Mouse (Mus musculus) induced T-regulatory cell, adult 2 months (primary cell): ENCODE measurements around the gene St8sia2.

Experiments
- DNase-seq: peaks from one replicate; pipeline ENCODE4 v3.0.0-alpha.2; 2012; ENCODE audit warnings: low read depth

The St8sia2 gene

GRCm38 (mm10) chr7:74013601-74014175 is at the start of gene St8sia2:
Gene St8sia2 (minus strand): TSS chr7:74013690.
- DNase-seq = no peak

GRCm38 (mm10) chr7:74061076-74061475 is 47.6 kb upstream of the St8sia2 start:
- no peak for DNase-seq

- no peak for DNase-seq
Measured at GRCm38 (mm10) chr7:74060306-74060946, 46.9 kb upstream of the St8sia2 start.

- DNase-seq = no peak
Measured at GRCm38 (mm10) chr7:74059684-74060083, 46.2 kb upstream of the St8sia2 start.

- DNase-seq = no peak
Measured at GRCm38 (mm10) chr7:74055753-74056152, 42.3 kb upstream of the St8sia2 start.

- DNase-seq = no peak
Measured at GRCm38 (mm10) chr7:74047591-74047990, 34.1 kb upstream of the St8sia2 start.

- no peak for DNase-seq
Measured at GRCm38 (mm10) chr7:74045166-74045957, 31.9 kb upstream of the St8sia2 start.

GRCm38 (mm10) chr7:74043562-74044138 is 30.2 kb upstream of the St8sia2 start:
- DNase-seq = no peak

GRCm38 (mm10) chr7:74025007-74025406 is 11.5 kb upstream of the St8sia2 start:
- peak; percentile 62 for DNase-seq

- no peak for DNase-seq
Measured at GRCm38 (mm10) chr7:74024171-74024570, 10.7 kb upstream of the St8sia2 start.

GRCm38 (mm10) chr7:74022571-74022970 is 9.1 kb upstream of the St8sia2 start:
- DNase-seq = no peak

- DNase-seq = no peak
Measured at GRCm38 (mm10) chr7:74021771-74022170, 8.3 kb upstream of the St8sia2 start.

- DNase-seq = no peak
Measured at GRCm38 (mm10) chr7:74016613-74017012, 3.1 kb upstream of the St8sia2 start.

GRCm38 (mm10) chr7:74012858-74013600 is 461 bp downstream of the St8sia2 start:
- no peak for DNase-seq

- DNase-seq = no peak
Measured at GRCm38 (mm10) chr7:74011976-74012857, 1.3 kb downstream of the St8sia2 start.

- no peak for DNase-seq
Measured at GRCm38 (mm10) chr7:74008946-74009542, 4.4 kb downstream of the St8sia2 start.

GRCm38 (mm10) chr7:74006775-74007371 is 6.6 kb downstream of the St8sia2 start:
- no peak for DNase-seq

- no peak for DNase-seq
Measured at GRCm38 (mm10) chr7:74006364-74006763, 7.1 kb downstream of the St8sia2 start.

- no peak for DNase-seq
Measured at GRCm38 (mm10) chr7:74000743-74001510, 12.6 kb downstream of the St8sia2 start.
